Mouse (Mus musculus) liver, embryonic 15.5 days (tissue): ENCODE results near the gene Tbc1d14. TPM values are rescaled to one million over a fixed set of nuclear protein-coding genes. Genes with fewer than 3 reads are reported as not detected.

Experiments
- ATAC-seq: fragments of 200-750 bp; cut with Nextera tagmentation; 2 replicates; pipeline ENCODE4 v1.8.0; 2017; ENCODE audit warnings: moderate number of reproducible peaks, mild to moderate bottlenecking, moderate library complexity; ENCODE audit not compliant: insufficient read depth
- H3K27ac ChIP-seq: fragments of 300-500 bp; sonication (generic); replicated peaks from 2 replicates; pipeline ENCODE4 v1.5.1; 2015; ENCODE audit warnings: mild to moderate bottlenecking, inconsistent platforms
- H3K27me3 ChIP-seq: fragments of 300-500 bp; sonication (generic); 2 replicates; pipeline ENCODE4 v1.6.1; 2015; ENCODE audit warnings: mild to moderate bottlenecking, inconsistent platforms
- H3K36me3 ChIP-seq: fragments of 300-500 bp; sonication (generic); replicated peaks from 2 replicates; pipeline ENCODE4 v1.6.1; 2015; ENCODE audit warnings: moderate library complexity, mild to moderate bottlenecking, inconsistent platforms
- H3K4me1 ChIP-seq: fragments of 300-500 bp; sonication (generic); replicated peaks from 2 replicates; pipeline ENCODE4 v1.6.1; 2015; ENCODE audit warnings: inconsistent platforms
- H3K4me2 ChIP-seq: fragments of 300-500 bp; sonication (generic); 2 replicates; pipeline ENCODE4 v1.6.1; 2015; ENCODE audit warnings: moderate library complexity, mild to moderate bottlenecking, inconsistent platforms
- H3K4me3 ChIP-seq: fragments of 300-500 bp; sonication (generic); replicated peaks from 2 replicates; pipeline ENCODE4 v1.5.1; 2015; ENCODE audit warnings: mild to moderate bottlenecking, inconsistent platforms
- H3K9ac ChIP-seq: fragments of 300-500 bp; sonication (generic); 2 replicates; pipeline ENCODE4 v1.6.1; 2015; ENCODE audit warnings: moderate library complexity, mild to moderate bottlenecking, inconsistent platforms
- H3K9me3 ChIP-seq: fragments of 300-500 bp; sonication (generic); replicated peaks from 2 replicates; pipeline ENCODE4 v1.6.1; 2016; ENCODE audit warnings: inconsistent platforms
- WGBS: fragments of 180-500 bp; shearing (Covaris S2); methylation state at CpG from one replicate; pipeline ENCODE4 v1.1.7; 2015; ENCODE audit warnings: mixed read lengths; ENCODE audit not compliant: insufficient replicate concordance; 5-methylcytosine and 5-hydroxymethylcytosine counted together
- polyA plus RNA-seq: library from polyadenylated mRNA; unstranded; fragments of >200 nt; fragmentation: Nextera tagmentation; extraction: Ambion mirVana; gene quantifications from 2 replicates; pipeline ENCODE4 v1.2.1, GENCODE M21; 2015

The Tbc1d14 gene
- polyA plus RNA-seq, 1 experiment from 2014 or later = 9.0 TPM

- Histone ChIP-seq H3K4me2 (no peak overlapping the region), H3K27ac (no peak overlapping the region), H3K4me1 (peaks cover 26% of the 10 kb centered on the region), H3K9me3 (no peaks in the 10 kb centered on the region), H3K9ac (no peak overlapping the region), H3K36me3 (no peaks in the 10 kb centered on the region), H3K27me3 (0 out of 2 replicates have a peak, but pooled peaks cover 9% of the 10 kb centered on the region), H3K4me3 (no peak overlapping the region)
- 47% methylated on average over 2 of the region's 2 CpGs for WGBS
- ATAC-seq = no peak
These were observed 131.8 kb downstream of the Tbc1d14 start for GRCm38 (mm10) chr5:36461231-36461630.

- ATAC-seq = no peak
- no peak overlapping the region for H3K27ac ChIP-seq
- H3K9ac ChIP-seq = no peak overlapping the region
- H3K4me1 ChIP-seq = peaks cover 21% of the 10 kb centered on the region
- 63% methylated on average over 2 of the region's 2 CpGs for WGBS
- no peaks in the 10 kb centered on the region for H3K9me3 ChIP-seq
- H3K4me3 ChIP-seq = no peak overlapping the region
- no peak overlapping the region for H3K4me2 ChIP-seq
- H3K27me3 ChIP-seq = 0 out of 2 replicates have a peak, but pooled peaks cover 9% of the 10 kb centered on the region
- no peaks in the 10 kb centered on the region for H3K36me3 ChIP-seq
These were observed 132.4 kb downstream of the Tbc1d14 start for GRCm38 (mm10) chr5:36460712-36461111.

- H3K4me2 ChIP-seq = no peak overlapping the region
- peaks cover 10% of the 10 kb centered on the region for H3K4me1 ChIP-seq
- WGBS = 5% methylated on average over 4 of the region's 4 CpGs
- no peak overlapping the region for H3K27ac ChIP-seq
- H3K27me3 ChIP-seq = 0 out of 2 replicates have a peak, but pooled peaks cover 11% of the 10 kb centered on the region
- H3K9me3 ChIP-seq = no peaks in the 10 kb centered on the region
- ATAC-seq = no peak
- H3K36me3 ChIP-seq = no peaks in the 10 kb centered on the region
- no peak overlapping the region for H3K9ac ChIP-seq
- no peak overlapping the region for H3K4me3 ChIP-seq
These were observed 134.2 kb downstream of the Tbc1d14 start for GRCm38 (mm10) chr5:36458926-36459325.

- peaks cover 2% of the 10 kb centered on the region; the same call in 1 of the 2 replicates for H3K4me1 ChIP-seq
- WGBS = 57% methylated on average over 4 of the region's 4 CpGs
- no peak for ATAC-seq
- no peak overlapping the region for H3K27ac ChIP-seq
- no peaks in the 10 kb centered on the region for H3K36me3 ChIP-seq
- H3K4me2 ChIP-seq = no peak overlapping the region
- H3K4me3 ChIP-seq = no peak overlapping the region
- H3K9ac ChIP-seq = no peak overlapping the region
- H3K9me3 ChIP-seq = no peaks in the 10 kb centered on the region
- H3K27me3 ChIP-seq = 0 out of 2 replicates have a peak, but pooled peaks cover 13% of the 10 kb centered on the region
These were observed 135.4 kb downstream of the Tbc1d14 start for GRCm38 (mm10) chr5:36457706-36458105.

GRCm38 (mm10) chr5:36452821-36453220 lies 140.3 kb downstream of the Tbc1d14 start:
- WGBS = 48% methylated on average over 6 of the region's 6 CpGs
- H3K4me3 ChIP-seq = no peak overlapping the region
- ATAC-seq = no peak
- no peak overlapping the region for H3K4me2 ChIP-seq
- H3K9ac ChIP-seq = no peak overlapping the region
- H3K27me3 ChIP-seq = peaks cover 13% of the 10 kb centered on the region; the same call in 1 of the 2 replicates
- no peaks in the 10 kb centered on the region for H3K36me3 ChIP-seq
- H3K9me3 ChIP-seq = no peaks in the 10 kb centered on the region
- H3K4me1 ChIP-seq = no peaks in the 10 kb centered on the region
- H3K27ac ChIP-seq = no peak overlapping the region

- Histone ChIP-seq H3K4me3 (no peak overlapping the region), H3K27me3 (peaks cover 9% of the 10 kb centered on the region), H3K9me3 (no peaks in the 10 kb centered on the region), H3K36me3 (no peaks in the 10 kb centered on the region), H3K27ac (no peak overlapping the region), H3K9ac (no peak overlapping the region), H3K4me2 (no peak overlapping the region), H3K4me1 (no peaks in the 10 kb centered on the region)
- ATAC-seq = no peak
- WGBS = 56% methylated on average over 10 of the region's 10 CpGs
These were observed 141.1 kb downstream of the Tbc1d14 start for GRCm38 (mm10) chr5:36451872-36452389.

GRCm38 (mm10) chr5:36451119-36451518 lies 142.0 kb downstream of the Tbc1d14 start:
- H3K4me2 ChIP-seq = no peak overlapping the region
- no peak overlapping the region for H3K9ac ChIP-seq
- no peaks in the 10 kb centered on the region for H3K9me3 ChIP-seq
- no peak overlapping the region for H3K4me3 ChIP-seq
- H3K27me3 ChIP-seq = peaks cover 11% of the 10 kb centered on the region
- WGBS = 12% methylated on average over 10 of the region's 10 CpGs
- ATAC-seq = no peak
- H3K4me1 ChIP-seq = no peaks in the 10 kb centered on the region
- H3K27ac ChIP-seq = no peak overlapping the region
- H3K36me3 ChIP-seq = no peaks in the 10 kb centered on the region

- H3K9ac ChIP-seq = no peak overlapping the region
- no peaks in the 10 kb centered on the region for H3K4me1 ChIP-seq
- H3K36me3 ChIP-seq = no peaks in the 10 kb centered on the region
- no peak for ATAC-seq
- 54% methylated on average over 6 of the region's 6 CpGs for WGBS
- no peak overlapping the region for H3K4me3 ChIP-seq
- no peak overlapping the region for H3K4me2 ChIP-seq
- peaks cover 24% of the 10 kb centered on the region for H3K27me3 ChIP-seq
- no peak overlapping the region for H3K27ac ChIP-seq
- no peaks in the 10 kb centered on the region for H3K9me3 ChIP-seq
These were observed 143.2 kb downstream of the Tbc1d14 start for GRCm38 (mm10) chr5:36449710-36450358.

GRCm38 (mm10) chr5:36447872-36448271 lies 145.2 kb downstream of the Tbc1d14 start:
- Histone ChIP-seq H3K36me3 (no peaks in the 10 kb centered on the region), H3K4me2 (no peak overlapping the region), H3K4me3 (no peak overlapping the region), H3K27ac (no peak overlapping the region), H3K4me1 (no peaks in the 10 kb centered on the region), H3K9ac (no peak overlapping the region), H3K9me3 (no peaks in the 10 kb centered on the region), H3K27me3 (peaks cover 29% of the 10 kb centered on the region)
- no peak for ATAC-seq
- WGBS = 72% methylated on average over 12 of the region's 12 CpGs

- Histone ChIP-seq H3K27me3 (peaks cover 29% of the 10 kb centered on the region), H3K4me3 (no peak overlapping the region), H3K9me3 (no peaks in the 10 kb centered on the region), H3K27ac (no peak overlapping the region), H3K4me1 (no peaks in the 10 kb centered on the region), H3K36me3 (no peaks in the 10 kb centered on the region), H3K4me2 (no peak overlapping the region), H3K9ac (no peak overlapping the region)
- ATAC-seq = no peak
- 30% methylated on average over 9 of the region's 9 CpGs for WGBS
These were observed 146.7 kb downstream of the Tbc1d14 start for GRCm38 (mm10) chr5:36446166-36446890.

- no peaks in the 10 kb centered on the region for H3K4me1 ChIP-seq
- WGBS = 20% methylated on average over 8 of the region's 8 CpGs
- no peak overlapping the region for H3K27ac ChIP-seq
- ATAC-seq = no peak
- no peak overlapping the region for H3K4me2 ChIP-seq
- H3K27me3 ChIP-seq = peaks cover 29% of the 10 kb centered on the region
- H3K4me3 ChIP-seq = no peak overlapping the region
- H3K9ac ChIP-seq = no peak overlapping the region
- no peaks in the 10 kb centered on the region for H3K9me3 ChIP-seq
- no peaks in the 10 kb centered on the region for H3K36me3 ChIP-seq
These were observed 148.0 kb downstream of the Tbc1d14 start for GRCm38 (mm10) chr5:36445028-36445427.
